Mouse (Mus musculus): ENCODE measurements around the gene Rnf167. TPM values are rescaled to one million over a fixed set of nuclear protein-coding genes. Genes with fewer than 3 reads are reported as not detected.

Gene Rnf167
- polyA plus RNA-seq, 1 experiment: 118 TPM

GRCm38 (mm10) chr11:70681170-70681569, 34.1 kb downstream of the Rnf167 start:
- H3K4me1 ChIP-seq (ENCODE audit: control insufficient read depth, insufficient read depth, low read length): no peaks in the 10 kb centered on the region
- TF ChIP-seq CTCF (conservative IDR thresholded peaks at IDR 0.05; ENCODE audit: insufficient read depth, insufficient read length, low read depth, low read length) (no peak), POLR2A (IDR thresholded peaks at IDR 0.05; ENCODE audit: low read depth, low read length) (no peak)
- no peak overlapping the region for H3K27ac ChIP-seq (ENCODE audit: insufficient read depth, low read depth, low read length)
- H3K27me3 ChIP-seq (replicated peaks; ENCODE audit: control insufficient read depth, insufficient read depth, low read length): no peaks in the 10 kb centered on the region
- WGBS: 80% methylated on average over 12 of the region's 12 CpGs
- DNase-seq: no peak
- H3K36me3 ChIP-seq (ENCODE audit: control insufficient read depth, insufficient read depth, low read length): no peaks in the 10 kb centered on the region; the same call in 1 of the 2 replicates
- no peak overlapping the region for H3K4me3 ChIP-seq (ENCODE audit: insufficient read depth, low read depth, low read length)

GRCm38 (mm10) chr11:70681897-70682581, 35.0 kb downstream of the Rnf167 start:
- 55% methylated on average over 11 of the region's 11 CpGs for WGBS
- Histone ChIP-seq H3K27ac (ENCODE audit: insufficient read depth, low read depth, low read length) (no peak overlapping the region), H3K36me3 (ENCODE audit: control insufficient read depth, insufficient read depth, low read length) (no peaks in the 10 kb centered on the region; the same call in 1 of the 2 replicates), H3K27me3 (replicated peaks; ENCODE audit: control insufficient read depth, insufficient read depth, low read length) (no peaks in the 10 kb centered on the region), H3K4me1 (ENCODE audit: control insufficient read depth, insufficient read depth, low read length) (no peaks in the 10 kb centered on the region), H3K4me3 (ENCODE audit: insufficient read depth, low read depth, low read length) (no peak overlapping the region)
- DNase-seq: no peak
- TF ChIP-seq CTCF (conservative IDR thresholded peaks at IDR 0.05; ENCODE audit: insufficient read depth, insufficient read length, low read depth, low read length) (peak; percentile 43; the same call in 1 of the 2 replicates), POLR2A (IDR thresholded peaks at IDR 0.05; ENCODE audit: low read depth, low read length) (no peak)

GRCm38 (mm10) chr11:70683640-70684039, 36.6 kb downstream of the Rnf167 start:
- Histone ChIP-seq H3K4me1 (ENCODE audit: control insufficient read depth, insufficient read depth, low read length) (peaks cover 4% of the 10 kb centered on the region), H3K27me3 (replicated peaks; ENCODE audit: control insufficient read depth, insufficient read depth, low read length) (no peaks in the 10 kb centered on the region), H3K36me3 (ENCODE audit: control insufficient read depth, insufficient read depth, low read length) (no peaks in the 10 kb centered on the region; the same call in 1 of the 2 replicates), H3K4me3 (ENCODE audit: insufficient read depth, low read depth, low read length) (no peak overlapping the region), H3K27ac (ENCODE audit: insufficient read depth, low read depth, low read length) (no peak overlapping the region)
- 86% methylated on average over 5 of the region's 5 CpGs for WGBS
- no peak for DNase-seq
- TF ChIP-seq POLR2A (IDR thresholded peaks at IDR 0.05; ENCODE audit: low read depth, low read length) (no peak), CTCF (conservative IDR thresholded peaks at IDR 0.05; ENCODE audit: insufficient read depth, insufficient read length, low read depth, low read length) (no peak)

- Histone ChIP-seq H3K27ac (ENCODE audit: insufficient read depth, low read depth, low read length) (peak overlapping the region; percentile 8; the same call in 1 of the 2 replicates), H3K4me1 (ENCODE audit: control insufficient read depth, insufficient read depth, low read length) (peaks cover 11% of the 10 kb centered on the region), H3K4me3 (ENCODE audit: insufficient read depth, low read depth, low read length) (peak overlapping the region; percentile 54), H3K27me3 (replicated peaks; ENCODE audit: control insufficient read depth, insufficient read depth, low read length) (no peaks in the 10 kb centered on the region), H3K36me3 (ENCODE audit: control insufficient read depth, insufficient read depth, low read length) (no peaks in the 10 kb centered on the region)
- WGBS: 2% methylated on average over 16 of the region's 16 CpGs
- TF ChIP-seq POLR2A (IDR thresholded peaks at IDR 0.05; ENCODE audit: low read depth, low read length): no peak
- no peak for TF ChIP-seq CTCF (conservative IDR thresholded peaks at IDR 0.05; ENCODE audit: insufficient read depth, insufficient read length, low read depth, low read length)
- peak; percentile 38 for DNase-seq
These were observed 40.0 kb downstream of the Rnf167 start for GRCm38 (mm10) chr11:70686901-70687566.

- Histone ChIP-seq H3K4me3 (ENCODE audit: insufficient read depth, low read depth, low read length) (peak within 1 kb of the TSS; percentile 54), H3K27ac (ENCODE audit: insufficient read depth, low read depth, low read length) (peak within 1 kb of the TSS; percentile 66), H3K4me1 (ENCODE audit: control insufficient read depth, insufficient read depth, low read length) (peaks cover 11% of the 10 kb centered on the region), H3K27me3 (replicated peaks; ENCODE audit: control insufficient read depth, insufficient read depth, low read length) (no peaks in the 10 kb centered on the region), H3K36me3 (ENCODE audit: control insufficient read depth, insufficient read depth, low read length) (no peaks in the 10 kb centered on the region)
- WGBS: under 1% methylated on average over 55 of the region's 55 CpGs
- TF ChIP-seq POLR2A (IDR thresholded peaks at IDR 0.05; ENCODE audit: low read depth, low read length) (peak; percentile 42), CTCF (conservative IDR thresholded peaks at IDR 0.05; ENCODE audit: insufficient read depth, insufficient read length, low read depth, low read length) (no peak)
- peak; percentile 92 for DNase-seq
These were observed 40.7 kb downstream of the Rnf167 start, which contains the start of gene Camta2 for GRCm38 (mm10) chr11:70687601-70688199. TSS of gene Camta2 (minus strand) at chr11:70688105.

- Histone ChIP-seq H3K36me3 (ENCODE audit: control insufficient read depth, insufficient read depth, low read length) (no peaks in the 10 kb centered on the region), H3K4me3 (ENCODE audit: insufficient read depth, low read depth, low read length) (peak overlapping the region; percentile 54), H3K27ac (ENCODE audit: insufficient read depth, low read depth, low read length) (peak overlapping the region; percentile 66), H3K4me1 (ENCODE audit: control insufficient read depth, insufficient read depth, low read length) (peaks cover 11% of the 10 kb centered on the region), H3K27me3 (replicated peaks; ENCODE audit: control insufficient read depth, insufficient read depth, low read length) (no peaks in the 10 kb centered on the region)
- 15% methylated on average over 8 of the region's 8 CpGs for WGBS
- TF ChIP-seq CTCF (conservative IDR thresholded peaks at IDR 0.05; ENCODE audit: insufficient read depth, insufficient read length, low read depth, low read length) (no peak), POLR2A (IDR thresholded peaks at IDR 0.05; ENCODE audit: low read depth, low read length) (no peak)
- DNase-seq: no peak
These were observed 41.3 kb downstream of the Rnf167 start for GRCm38 (mm10) chr11:70688372-70688771.

- H3K36me3 ChIP-seq (ENCODE audit: control insufficient read depth, insufficient read depth, low read length): no peaks in the 10 kb centered on the region
- TF ChIP-seq CTCF (conservative IDR thresholded peaks at IDR 0.05; ENCODE audit: insufficient read depth, insufficient read length, low read depth, low read length) (no peak), POLR2A (IDR thresholded peaks at IDR 0.05; ENCODE audit: low read depth, low read length) (no peak)
- H3K4me1 ChIP-seq (ENCODE audit: control insufficient read depth, insufficient read depth, low read length): peaks cover 11% of the 10 kb centered on the region
- H3K4me3 ChIP-seq (ENCODE audit: insufficient read depth, low read depth, low read length): no peak overlapping the region
- no peaks in the 10 kb centered on the region for H3K27me3 ChIP-seq (replicated peaks; ENCODE audit: control insufficient read depth, insufficient read depth, low read length)
- no peak overlapping the region for H3K27ac ChIP-seq (ENCODE audit: insufficient read depth, low read depth, low read length)
- 64% methylated on average over 4 of the region's 4 CpGs for WGBS
- peak; percentile 65 for DNase-seq
These were observed 42.5 kb downstream of the Rnf167 start for GRCm38 (mm10) chr11:70689578-70689977.

All from kidney, adult 2 months (tissue).